Mouse (Mus musculus) megakaryocyte, embryonic 14.5 days (primary cell): ENCODE data around the gene Eef1a1.

Source experiments
- FLI1 ChIP-seq: IDR thresholded peaks from 2 replicates; pipeline ENCODE4 v1.6.1; 2012; ENCODE audit warnings: low read length, inconsistent platforms, mixed read lengths
- GATA1 ChIP-seq: IDR thresholded peaks from 3 replicates; pipeline ENCODE4 v1.6.1; 2012; ENCODE audit warnings: mixed read lengths, low read length, inconsistent platforms, borderline replicate concordance

- TF ChIP-seq FLI1 (no peak), GATA1 (no peak)
Measured at GRCm38 (mm10) chr9:78513776-78514500, 25.0 kb upstream of the Eef1a1 start.
